Mouse (Mus musculus) lung, adult 2 months (tissue): ENCODE measurements around the gene Gse1. TPM values are rescaled to one million over a fixed set of nuclear protein-coding genes. Genes with fewer than 3 reads are reported as not detected.

Experiments
- DNase-seq: peaks from one replicate; pipeline ENCODE4 v3.0.0; 2022
- H3K4me1 ChIP-seq: fragments of 200-500 bp; 2 replicates; pipeline ENCODE4 v1.6.1; 2011; ENCODE audit warnings: low read length; ENCODE audit not compliant: control insufficient read depth, insufficient read depth
- H3K4me3 ChIP-seq: fragments of 200-500 bp; replicated peaks from 2 replicates; pipeline ENCODE3; 2011; ENCODE audit warnings: low read depth, mild to moderate bottlenecking, control low read depth, low read length; ENCODE audit errors: extremely low read depth
- CTCF ChIP-seq: fragments of 200-500 bp; IDR thresholded peaks from 2 replicates; pipeline ENCODE4 v1.5.1; 2011; ENCODE audit warnings: mild to moderate bottlenecking, low read length, control low read depth; ENCODE audit not compliant: insufficient read depth
- POLR2A ChIP-seq: fragments of 200-500 bp; IDR thresholded peaks from 2 replicates; pipeline ENCODE4 v1.6.1; 2011; ENCODE audit warnings: low read depth, mild to moderate bottlenecking, control low read depth, low read length, borderline replicate concordance; ENCODE audit errors: extremely low read depth
- WGBS: fragments of 180-500 bp; shearing (Covaris S2); methylation state at CpG from one replicate; pipeline ENCODE4 v1.1.7; 2018; 5-methylcytosine and 5-hydroxymethylcytosine counted together
- polyA plus RNA-seq: library from polyadenylated mRNA; depleted of rRNA; stranded (reverse); fragments of >200 nt; gene quantifications from 2 replicates; pipeline ENCODE4 v1.2.3, GENCODE M21; 2012

Gse1 gene
- polyA plus RNA-seq, 1 experiment = 35.6 TPM

DNA sequence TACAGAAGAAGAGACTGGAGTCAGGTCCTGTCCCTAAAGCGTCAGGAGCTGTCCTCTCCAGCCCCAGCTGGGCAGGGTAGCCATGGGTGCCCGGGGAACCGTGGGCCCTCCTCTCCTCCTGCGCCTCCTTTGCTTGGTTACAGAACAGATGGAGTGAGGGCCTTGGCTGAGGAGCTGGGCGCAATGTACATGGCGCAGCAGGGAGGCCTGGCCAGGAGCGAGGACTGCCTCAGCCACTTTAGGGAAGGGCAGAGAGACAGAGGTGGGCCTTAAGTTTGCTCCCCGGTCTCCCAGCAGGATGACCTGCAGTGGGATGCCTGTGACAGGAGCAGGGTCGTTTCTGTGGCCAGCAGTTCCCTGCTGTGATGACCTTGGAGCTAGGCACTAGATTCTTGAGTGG lies 63.4 kb downstream of the Gse1 start:
- Histone ChIP-seq H3K4me1 (peaks cover 8% of the 10 kb centered on the region; the same call in 1 of the 2 replicates), H3K4me3 (no peak overlapping the region)
- no peak for TF ChIP-seq POLR2A
- no peak for TF ChIP-seq CTCF
- 84% methylated on average over 9 of the region's 9 CpGs for WGBS
- DNase-seq = no peak

DNA sequence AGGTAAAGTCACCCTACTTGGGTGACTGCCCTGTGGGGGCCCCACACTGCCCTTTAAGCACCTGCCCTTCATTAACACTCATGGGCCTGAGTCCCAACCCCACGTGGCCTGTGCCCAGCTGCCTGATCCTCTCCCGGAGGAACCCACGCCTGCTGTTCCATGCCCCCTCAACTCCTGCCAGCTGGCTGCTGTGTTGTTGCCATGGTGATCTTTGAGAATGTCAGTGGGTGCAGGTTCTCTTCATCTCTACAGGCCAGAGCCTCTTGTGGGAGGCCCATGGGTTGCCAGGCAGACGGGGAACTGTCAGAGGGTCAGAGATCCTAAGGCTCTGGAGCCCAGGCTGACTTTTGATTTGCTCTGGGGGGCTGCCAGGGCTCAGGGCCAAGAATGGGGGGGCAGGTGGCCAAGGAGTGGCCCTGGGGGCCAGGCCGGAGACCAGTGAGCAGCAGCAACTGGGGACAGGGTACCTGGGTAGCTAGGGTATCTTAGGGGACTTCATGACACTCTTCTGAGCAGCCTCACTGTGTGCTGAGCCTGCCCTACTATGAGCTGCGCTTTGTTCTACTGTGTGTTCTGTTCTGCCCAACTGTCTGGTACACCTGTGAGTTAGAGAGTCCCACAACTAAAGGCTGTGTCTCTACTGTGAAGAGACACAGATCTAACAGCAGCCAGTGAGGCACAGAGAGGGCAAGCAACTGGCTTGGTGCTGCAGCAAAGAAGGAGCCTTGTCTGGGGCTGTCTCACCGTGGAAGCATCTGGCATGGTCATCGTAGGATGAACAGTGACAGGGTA lies 64.3 kb downstream of the Gse1 start:
- no peak for DNase-seq
- TF ChIP-seq CTCF = no peak
- TF ChIP-seq POLR2A = no peak
- peaks cover 8% of the 10 kb centered on the region; the same call in 1 of the 2 replicates for H3K4me1 ChIP-seq
- WGBS = 62% methylated on average over 8 of the region's 8 CpGs
- H3K4me3 ChIP-seq = no peak overlapping the region

DNA sequence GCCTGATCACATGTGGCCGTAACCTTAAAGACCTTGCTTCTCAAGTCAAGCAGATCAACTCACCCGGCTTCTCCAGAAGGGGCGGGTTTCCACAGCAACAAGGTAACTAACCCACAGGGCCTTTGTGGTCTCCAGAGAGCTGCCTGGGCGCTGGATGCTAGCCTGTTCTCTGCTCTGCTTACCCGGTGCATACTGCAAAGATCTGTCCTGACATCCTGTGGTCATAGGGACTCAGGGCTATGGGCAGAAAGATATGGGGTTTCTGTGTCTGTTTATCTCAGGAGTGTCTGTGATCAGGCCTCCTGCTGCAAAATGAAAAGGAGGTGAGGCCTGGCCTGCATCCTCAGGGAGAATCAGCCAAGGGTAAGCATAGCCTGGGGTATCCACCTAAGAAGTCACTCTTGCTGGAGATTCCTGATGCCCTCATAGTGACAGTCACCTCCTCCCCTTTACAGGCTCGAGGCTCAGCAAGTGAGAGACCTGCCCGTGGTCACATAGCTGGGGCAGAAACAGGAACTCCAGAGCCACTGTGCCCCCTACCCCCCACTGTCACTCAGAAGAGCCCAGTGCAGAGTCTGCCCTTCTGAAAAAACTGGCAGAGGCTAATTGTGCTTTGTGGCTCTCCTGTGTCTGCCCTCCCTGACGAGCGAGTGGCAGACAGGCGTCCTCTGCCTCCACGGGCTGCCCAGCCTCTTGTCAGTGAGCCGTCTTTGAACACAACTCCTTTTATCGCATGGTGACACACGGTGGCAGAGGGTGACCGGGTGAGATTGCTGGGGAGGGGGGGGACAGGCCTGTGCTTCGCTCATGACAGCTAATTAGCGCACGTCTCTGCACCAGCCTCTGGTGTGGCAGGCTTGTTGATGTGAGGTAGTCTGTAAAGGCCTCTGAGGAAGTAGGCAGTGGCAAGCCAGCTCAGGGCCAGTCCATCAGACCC lies 65.4 kb downstream of the Gse1 start:
- DNase-seq = no peak
- H3K4me3 ChIP-seq = no peak overlapping the region
- peaks cover 6% of the 10 kb centered on the region; the same call in 1 of the 2 replicates for H3K4me1 ChIP-seq
- TF ChIP-seq CTCF (no peak), POLR2A (no peak)
- WGBS = 80% methylated on average over 18 of the region's 18 CpGs

DNA sequence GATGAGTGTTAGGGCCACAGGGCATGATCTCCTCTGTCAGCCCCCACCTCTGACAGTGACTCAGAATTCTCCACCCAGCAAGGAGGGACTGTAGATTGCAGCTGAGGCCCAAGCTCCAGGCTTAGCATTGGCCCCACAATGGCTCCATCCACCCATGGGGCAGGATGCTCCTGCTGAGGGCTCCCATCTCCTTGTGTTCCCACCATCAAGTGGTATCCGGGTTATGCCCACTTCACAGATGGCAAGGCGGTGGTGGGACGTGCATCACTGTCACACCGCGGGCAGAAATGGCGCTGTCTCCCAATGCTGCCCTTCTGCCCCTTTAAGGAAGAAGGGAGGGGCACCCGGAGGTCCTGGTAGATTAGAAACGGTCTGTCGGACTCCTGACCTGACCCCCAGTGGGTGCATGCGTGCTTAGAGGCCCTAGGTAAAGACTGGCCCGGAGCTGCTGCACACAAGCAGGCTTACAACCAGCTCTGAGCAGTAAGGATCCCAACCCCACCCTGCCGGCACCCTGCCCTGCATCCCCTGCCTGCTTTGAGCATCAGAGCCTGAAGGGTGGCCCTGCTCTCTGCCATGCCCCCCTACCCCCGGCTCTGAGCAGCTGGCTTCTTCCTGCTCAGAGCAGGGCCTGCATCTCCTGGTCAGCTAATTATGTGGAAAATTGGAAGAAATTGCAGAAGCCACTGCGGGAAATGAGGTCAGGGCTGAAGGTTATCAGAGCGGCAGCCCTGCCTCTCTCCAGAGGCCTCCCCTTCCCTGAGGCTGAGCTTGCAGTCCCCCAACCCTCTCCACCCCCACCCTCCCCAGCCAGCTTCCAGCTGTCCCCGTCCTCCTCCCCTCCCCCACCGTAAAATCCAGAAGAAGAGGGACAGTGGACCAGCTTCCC lies 67.0 kb downstream of the Gse1 start:
- TF ChIP-seq CTCF (no peak), POLR2A (no peak)
- 54% methylated on average over 17 of the region's 17 CpGs for WGBS
- DNase-seq = no peak
- Histone ChIP-seq H3K4me3 (no peak overlapping the region), H3K4me1 (peaks cover 5% of the 10 kb centered on the region)

DNA sequence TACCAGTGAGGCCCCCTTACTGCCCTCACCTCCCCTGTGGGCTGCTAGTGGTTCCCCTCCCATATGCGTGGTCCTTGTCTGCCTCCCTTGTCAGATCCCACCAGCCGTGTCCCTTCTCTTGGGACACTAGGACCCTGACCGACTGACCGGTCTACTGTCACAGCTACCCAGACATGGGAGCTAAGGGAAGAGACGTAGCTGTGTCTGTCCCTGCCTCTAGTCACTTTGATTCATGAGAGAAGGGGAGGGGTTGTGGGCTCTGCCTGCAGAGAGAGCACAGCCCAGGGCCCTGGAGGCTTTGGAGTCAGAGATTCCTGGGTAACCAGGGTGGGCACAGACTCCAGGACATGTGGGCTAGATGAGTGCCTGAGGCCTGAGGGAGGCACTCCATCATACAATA lies 68.7 kb downstream of the Gse1 start:
- Histone ChIP-seq H3K4me3 (no peak overlapping the region), H3K4me1 (peaks cover 11% of the 10 kb centered on the region)
- DNase-seq = no peak
- TF ChIP-seq CTCF (no peak), POLR2A (no peak)
- WGBS = 83% methylated on average over 5 of the region's 5 CpGs

DNA sequence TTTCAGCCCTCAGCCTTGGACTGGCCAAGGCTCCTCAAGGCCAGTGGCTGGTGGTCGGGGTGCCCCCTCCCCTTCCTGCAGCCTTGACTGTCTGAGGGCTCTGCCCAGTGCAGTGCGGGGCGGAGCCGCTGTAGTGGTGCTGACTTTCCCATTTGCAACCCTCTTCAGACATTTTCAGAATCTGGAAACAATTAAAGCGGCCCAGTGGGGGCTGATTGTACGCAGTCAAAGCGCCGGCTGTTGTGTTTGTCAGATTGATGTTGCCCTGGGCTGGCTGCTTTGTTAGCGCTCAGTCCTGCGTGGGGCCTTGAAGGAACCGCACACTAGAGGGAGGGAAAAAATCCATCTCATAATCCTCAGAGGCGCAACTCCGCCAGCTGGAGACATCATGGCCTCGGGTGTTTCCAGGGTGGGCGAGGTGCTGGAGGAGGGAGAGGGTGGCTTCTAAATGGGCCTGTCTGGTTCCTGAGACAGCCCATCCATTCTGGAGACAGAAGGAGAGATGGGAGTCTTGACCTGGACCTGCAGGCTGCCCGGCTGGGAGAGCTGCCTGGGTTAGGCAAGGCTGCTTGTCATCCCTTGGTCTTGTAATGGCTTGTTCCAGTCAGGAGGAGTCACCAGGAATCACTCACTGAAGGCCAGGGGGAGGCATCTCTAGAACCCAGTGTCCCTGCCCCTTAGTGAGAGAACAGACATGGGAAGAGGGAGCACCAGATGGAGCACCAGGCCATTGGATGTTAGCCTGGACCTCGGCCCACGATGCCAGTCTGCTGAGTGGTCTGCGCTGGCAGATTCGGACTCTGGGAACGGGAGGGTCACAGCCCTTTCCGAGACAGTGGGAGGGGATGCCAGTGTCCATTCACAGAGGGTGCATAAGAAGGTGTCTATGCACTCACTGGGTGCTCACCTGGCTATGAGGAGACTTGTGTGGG lies 70.6 kb downstream of the Gse1 start:
- no peak for DNase-seq
- H3K4me3 ChIP-seq = no peak overlapping the region
- H3K4me1 ChIP-seq = peaks cover 7% of the 10 kb centered on the region; the same call in 1 of the 2 replicates
- TF ChIP-seq CTCF = no peak
- no peak for TF ChIP-seq POLR2A
- WGBS = 79% methylated on average over 22 of the region's 22 CpGs

DNA sequence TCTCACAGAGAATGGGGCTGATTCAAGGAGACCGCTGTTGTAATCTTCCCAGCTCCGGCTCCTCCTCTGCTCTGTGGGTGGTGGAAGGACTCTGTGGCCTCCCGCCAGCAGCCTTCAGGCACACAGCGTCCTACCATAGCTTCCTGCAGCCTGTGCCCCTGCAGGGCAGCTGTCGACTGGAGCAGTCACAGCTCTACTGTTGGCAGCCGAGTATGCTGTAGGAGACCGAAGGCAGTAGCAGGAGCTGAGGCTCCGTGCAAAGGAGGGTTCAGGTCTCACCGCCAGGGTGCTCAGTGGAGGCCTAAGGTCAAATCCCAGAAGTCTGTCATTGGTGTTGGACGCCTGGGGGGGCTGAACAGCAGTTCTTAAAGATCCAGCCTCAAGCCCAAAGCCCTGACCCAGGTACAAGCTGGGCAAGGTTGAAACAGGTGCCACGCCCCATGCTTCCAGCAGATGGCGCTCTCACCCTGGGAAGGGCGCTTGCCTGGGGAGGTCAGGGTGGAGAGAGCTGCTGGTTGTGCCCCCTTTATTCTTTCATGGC lies 72.4 kb downstream of the Gse1 start:
- 8% methylated on average over 13 of the region's 13 CpGs for WGBS
- no peak for TF ChIP-seq POLR2A
- peak; percentile 91 for TF ChIP-seq CTCF
- H3K4me3 ChIP-seq = no peak overlapping the region
- DNase-seq = peak; percentile 80
- peaks cover 7% of the 10 kb centered on the region; the same call in 1 of the 2 replicates for H3K4me1 ChIP-seq
